Comparison of ENCODE assay signal across 31 mouse cellular contexts in genomic region chr19:6989251-6989650, GRCm38 (mm10). TPM values are rescaled to one million over a fixed set of nuclear protein-coding genes. Genes with fewer than 3 reads are reported as not detected.
DNase-seq lines count a peak whose midpoint lies in the region; ATAC-seq lines count a peak whose summit lies in the region.
"Had no signal": no experiment of that assay in that cellular context is flagged by ENCODE, and none has a peak within 500 bp of the region (broad histone marks: within the 10 kb centered on the region; RNA-seq: fewer than 3 reads in every experiment).

No protein-coding gene starts in this region.

- peak; percentile 7 for DNase-seq in adrenal gland, postnatal 14 days
- no peak for DNase-seq in adrenal gland, adult 18-20 months (ENCODE audit: low spot score in 2 of 2)
- peak; percentile 42 for DNase-seq in testis, postnatal 10 days (ENCODE audit: low spot score)
- no peak for DNase-seq in testis, postnatal 14 days (ENCODE audit: low spot score)
- DNase-seq in embryonic facial prominence, embryonic 10.5 days (ENCODE audit: low spot score) = no peak
- DNase-seq: cerebellum, postnatal 14 days; gastrocnemius, adult 2 months; gastrocnemius, postnatal 36 days; heart, postnatal 10 days; kidney, adult 18-20 months; kidney, postnatal 14 days; layer of hippocampus, adult 9-11 months; lung, embryonic 14.5 days; lung, postnatal 36 days; right cerebral cortex, postnatal 4 days; thymus, postnatal 25 days had no signal

- H3K27me3 ChIP-seq in intestine, embryonic 15.5 days (replicated peaks) = no peaks in the 10 kb centered on the region
- no peaks in the 10 kb centered on the region for H3K27me3 ChIP-seq in intestine, embryonic 16.5 days (replicated peaks; ENCODE audit: control insufficient read depth, insufficient read depth, low read length)
- H3K27me3 ChIP-seq in embryonic facial prominence, embryonic 10.5 days (replicated peaks; ENCODE audit: low read depth, poor library complexity, severe bottlenecking) = no peaks in the 10 kb centered on the region
- H3K27me3 ChIP-seq: embryonic facial prominence, embryonic 12.5 days; heart, embryonic 13.5 days; limb, embryonic 12.5 days; liver, embryonic 15.5 days; neural tube, embryonic 12.5 days had no signal

- no peak for ATAC-seq in intestine, embryonic 15.5 days
- no peak for ATAC-seq in intestine, embryonic 16.5 days
- ATAC-seq in monocyte, adult 5-6 weeks (replicated peaks; ENCODE audit: insufficient number of reproducible peaks, low FRiP score, low TSS enrichment, poor library complexity, severe bottlenecking) = no peak
- ATAC-seq: CD4-positive, CD25-positive, alpha-beta regulatory T cell, adult 4 months; forebrain, embryonic 16.5 days; midbrain, embryonic 16.5 days had no signal

- WGBS in intestine, embryonic 15.5 days = 86% methylated on average over 8 of the region's 8 CpGs
- 88% methylated on average over 8 of the region's 8 CpGs for WGBS in intestine, embryonic 16.5 days
- WGBS in embryonic facial prominence, embryonic 10.5 days = 89% methylated on average over 8 of the region's 8 CpGs

- no peak overlapping the region for H3K4me3 ChIP-seq in intestine, embryonic 15.5 days (replicated peaks)
- H3K4me3 ChIP-seq in intestine, embryonic 16.5 days (ENCODE audit: low read length) = no peak overlapping the region
- peak overlapping the region; percentile 14; the same call in 1 of the 2 replicates for H3K4me3 ChIP-seq in embryonic facial prominence, embryonic 10.5 days
- H3K4me3 ChIP-seq: embryonic facial prominence, embryonic 12.5 days; gastrocnemius, adult 2 months; heart, adult 2 months; heart, embryonic 13.5 days; limb, embryonic 12.5 days; liver, embryonic 15.5 days; myocyte; neural tube, embryonic 12.5 days had no signal

- no peaks in the 10 kb centered on the region for H3K9me3 ChIP-seq in intestine, embryonic 15.5 days
- H3K9me3 ChIP-seq in intestine, embryonic 16.5 days (ENCODE audit: control insufficient read depth, low read length) = no peaks in the 10 kb centered on the region
- H3K9me3 ChIP-seq in embryonic facial prominence, embryonic 10.5 days = no peaks in the 10 kb centered on the region
- H3K9me3 ChIP-seq: embryonic facial prominence, embryonic 12.5 days; heart, embryonic 13.5 days; limb, embryonic 12.5 days; liver, embryonic 15.5 days; neural tube, embryonic 12.5 days had no signal

- H3K36me3 ChIP-seq in intestine, embryonic 15.5 days = peaks cover 9% of the 10 kb centered on the region
- H3K36me3 ChIP-seq in intestine, embryonic 16.5 days (ENCODE audit: control insufficient read depth, insufficient read depth, low read length) = no peaks in the 10 kb centered on the region; the same call in 1 of the 2 replicates
- H3K36me3 ChIP-seq in embryonic facial prominence, embryonic 10.5 days (replicated peaks) = peaks cover 21% of the 10 kb centered on the region

- peaks cover 32% of the 10 kb centered on the region for H3K4me1 ChIP-seq in intestine, embryonic 15.5 days (replicated peaks)
- H3K4me1 ChIP-seq in intestine, embryonic 16.5 days (ENCODE audit: control insufficient read depth, insufficient read depth, low read length) = peaks cover 29% of the 10 kb centered on the region
- peaks cover 53% of the 10 kb centered on the region for H3K4me1 ChIP-seq in embryonic facial prominence, embryonic 10.5 days

- H3K4me2 ChIP-seq in intestine, embryonic 15.5 days (replicated peaks) = 0 out of 2 replicates have a peak overlapping the region, but pooled peaks have one; percentile 9
- no peak overlapping the region for H3K4me2 ChIP-seq in intestine, embryonic 16.5 days (ENCODE audit: low read depth, low read length)
- H3K4me2 ChIP-seq: embryonic facial prominence, embryonic 12.5 days; heart, embryonic 13.5 days; hindbrain, embryonic 14.5 days; limb, embryonic 12.5 days; liver, embryonic 15.5 days; lung, embryonic 14.5 days; midbrain, embryonic 11.5 days; neural tube, embryonic 12.5 days had no signal

- H3K9ac ChIP-seq in intestine, embryonic 15.5 days = no peak overlapping the region
- no peak overlapping the region for H3K9ac ChIP-seq in intestine, embryonic 16.5 days (ENCODE audit: low read depth, low read length)
- H3K9ac ChIP-seq: embryonic facial prominence, embryonic 12.5 days; heart, embryonic 13.5 days; hindbrain, embryonic 14.5 days; limb, embryonic 12.5 days; liver, embryonic 15.5 days; lung, embryonic 14.5 days; neural tube, embryonic 12.5 days had no signal

- H3K27ac ChIP-seq in intestine, embryonic 15.5 days = no peak overlapping the region
- no peak overlapping the region for H3K27ac ChIP-seq in intestine, embryonic 16.5 days (ENCODE audit: low read length)
- no peak overlapping the region for H3K27ac ChIP-seq in embryonic facial prominence, embryonic 10.5 days (replicated peaks)
- H3K27ac ChIP-seq: embryonic facial prominence, embryonic 12.5 days; gastrocnemius, adult 2 months; heart, adult 2 months; heart, embryonic 13.5 days; hindbrain, embryonic 14.5 days; limb, embryonic 12.5 days; liver, embryonic 15.5 days; neural tube, embryonic 12.5 days had no signal

RNA-seq across cellular contexts. Expression of gene Vegfb, which starts 1.8 kb away (rescaled TPM):
- total RNA-seq in adrenal gland, postnatal 14 days (2021) = 116 and 122 TPM in 2 replicates
- total RNA-seq in adrenal gland, adult 18-20 months (2021) = 100 to 1,000 TPM in 1 of 2 experiments, 10 to 100 TPM in 1; 84.3 to 164 TPM
- 44.0 and 46.7 TPM in 2 replicates for polyA plus RNA-seq in intestine, embryonic 15.5 days (2015; fragmentation: Nextera tagmentation; extraction: Ambion mirVana)
- 18.3 and 21.5 TPM in 2 replicates for polyA plus RNA-seq in intestine, embryonic 16.5 days (2015; fragmentation: Nextera tagmentation; extraction: Ambion mirVana)
- polyA plus RNA-seq in embryonic facial prominence, embryonic 10.5 days (2016; fragmentation: Nextera tagmentation; extraction: Ambion mirVana) = 36.0 and 36.9 TPM in 2 replicates
- total RNA-seq in monocyte, adult 5-6 weeks (2017) = 0.43 to 3.0 TPM (median 1.8 TPM) in 3 replicates

RNA-seq across cellular contexts. Expression of gene Dnajc4, which starts 3.1 kb away (rescaled TPM):
- 44.4 and 47.4 TPM in 2 replicates for total RNA-seq in adrenal gland, postnatal 14 days (2021)
- total RNA-seq in adrenal gland, adult 18-20 months (2021) = 10 to 100 TPM; 43.4 to 50.0 TPM
- 22.7 and 27.5 TPM in 2 replicates for polyA plus RNA-seq in intestine, embryonic 15.5 days (2015; fragmentation: Nextera tagmentation; extraction: Ambion mirVana)
- 26.9 and 29.5 TPM in 2 replicates for polyA plus RNA-seq in intestine, embryonic 16.5 days (2015; fragmentation: Nextera tagmentation; extraction: Ambion mirVana)
- polyA plus RNA-seq in embryonic facial prominence, embryonic 10.5 days (2016; fragmentation: Nextera tagmentation; extraction: Ambion mirVana) = 18.1 and 18.2 TPM in 2 replicates
- 20.1 to 34.0 TPM (median 27.0 TPM) in 3 replicates for total RNA-seq in monocyte, adult 5-6 weeks (2017)

RNA-seq across cellular contexts. Expression of gene Nudt22, which starts 6.7 kb away (rescaled TPM):
- total RNA-seq in adrenal gland, postnatal 14 days (2021) = 24.5 and 37.4 TPM in 2 replicates
- 10 to 100 TPM; 21.5 to 24.7 TPM for total RNA-seq in adrenal gland, adult 18-20 months (2021)
- 20.6 and 23.5 TPM in 2 replicates for polyA plus RNA-seq in intestine, embryonic 15.5 days (2015; fragmentation: Nextera tagmentation; extraction: Ambion mirVana)
- 33.0 and 40.2 TPM in 2 replicates for polyA plus RNA-seq in intestine, embryonic 16.5 days (2015; fragmentation: Nextera tagmentation; extraction: Ambion mirVana)
- polyA plus RNA-seq in embryonic facial prominence, embryonic 10.5 days (2016; fragmentation: Nextera tagmentation; extraction: Ambion mirVana) = 20.1 and 20.9 TPM in 2 replicates
- total RNA-seq in monocyte, adult 5-6 weeks (2017) = 8.8 to 12.2 TPM (median 9.7 TPM) in 3 replicates

RNA-seq across cellular contexts. Expression of gene Trpt1, which starts 6.7 kb away (rescaled TPM):
- total RNA-seq in adrenal gland, postnatal 14 days (2021) = 15.0 and 15.1 TPM in 2 replicates
- 10 to 100 TPM; 11.4 to 15.4 TPM for total RNA-seq in adrenal gland, adult 18-20 months (2021)
- 6.9 and 9.0 TPM in 2 replicates for polyA plus RNA-seq in intestine, embryonic 15.5 days (2015; fragmentation: Nextera tagmentation; extraction: Ambion mirVana)
- 8.9 and 9.5 TPM in 2 replicates for polyA plus RNA-seq in intestine, embryonic 16.5 days (2015; fragmentation: Nextera tagmentation; extraction: Ambion mirVana)
- 8.3 and 8.8 TPM in 2 replicates for polyA plus RNA-seq in embryonic facial prominence, embryonic 10.5 days (2016; fragmentation: Nextera tagmentation; extraction: Ambion mirVana)
- total RNA-seq in monocyte, adult 5-6 weeks (2017) = 2.5 to 5.0 TPM (median 3.0 TPM) in 3 replicates

RNA-seq across cellular contexts. Expression of gene Fkbp2, which starts 8.9 kb away (rescaled TPM):
- total RNA-seq in adrenal gland, postnatal 14 days (2021) = 115 and 121 TPM in 2 replicates
- 100 to 1,000 TPM in 1 of 2 experiments, 10 to 100 TPM in 1; 86.9 to 104 TPM for total RNA-seq in adrenal gland, adult 18-20 months (2021)
- 154 and 170 TPM in 2 replicates for polyA plus RNA-seq in intestine, embryonic 15.5 days (2015; fragmentation: Nextera tagmentation; extraction: Ambion mirVana)
- polyA plus RNA-seq in intestine, embryonic 16.5 days (2015; fragmentation: Nextera tagmentation; extraction: Ambion mirVana) = 176 and 195 TPM in 2 replicates
- 100.0 and 101 TPM in 2 replicates for polyA plus RNA-seq in embryonic facial prominence, embryonic 10.5 days (2016; fragmentation: Nextera tagmentation; extraction: Ambion mirVana)
- total RNA-seq in monocyte, adult 5-6 weeks (2017) = 62.9 to 104 TPM (median 63.6 TPM) in 3 replicates

Comparison
In these comparisons a context has a peak if more than half of its experiments do, and no peak if none do; other contexts are left out.
1. DNase-seq: peak in adrenal gland, postnatal 14 days (single experiment) and testis, postnatal 10 days (single experiment); none in adrenal gland, adult 18-20 months (0 of 2), testis, postnatal 14 days (single experiment) and embryonic facial prominence, embryonic 10.5 days (single experiment).
2. RNA of gene Vegfb, which starts 1.8 kb away (total RNA-seq): 84.3 to 164 TPM in adrenal gland, adult 18-20 months and 116 to 122 TPM in adrenal gland, postnatal 14 days; 0.43 to 3.0 TPM in monocyte, adult 5-6 weeks; every median in the first group is over 10 times any median in the second.